Mouse (Mus musculus) cortical plate, adult 2 months (tissue): ENCODE measurements around the gene Dync1li2. TPM values are rescaled to one million over a fixed set of nuclear protein-coding genes. Genes with fewer than 3 reads are reported as not detected.

Experiments used
- H3K27ac ChIP-seq: fragments of 200-500 bp; 2 replicates; pipeline ENCODE4 v1.5.1; 2012; ENCODE audit warnings: low read length, control low read depth, inconsistent platforms; ENCODE audit not compliant: insufficient read depth
- H3K4me1 ChIP-seq: fragments of 200-500 bp; 2 replicates; pipeline ENCODE4 v1.6.1; 2011; ENCODE audit warnings: low read length; ENCODE audit not compliant: control insufficient read depth, insufficient read depth
- H3K4me3 ChIP-seq: fragments of 200-500 bp; 2 replicates; pipeline ENCODE4 v1.5.1; 2011; ENCODE audit warnings: mild to moderate bottlenecking, low read length, control low read depth; ENCODE audit not compliant: insufficient read depth
- CTCF ChIP-seq: fragments of 200-500 bp; IDR thresholded peaks from 2 replicates; pipeline ENCODE4 v1.5.1; 2011; ENCODE audit warnings: mild to moderate bottlenecking, control low read depth, low read length; ENCODE audit not compliant: insufficient read depth; ENCODE audit errors: extremely low read depth
- POLR2A ChIP-seq: fragments of 200-500 bp; IDR thresholded peaks from 2 replicates; pipeline ENCODE4 v1.6.1; 2011; ENCODE audit warnings: mild to moderate bottlenecking, low read length, control low read depth; ENCODE audit not compliant: insufficient read depth; ENCODE audit errors: extremely low read depth
- polyA plus RNA-seq: library from polyadenylated mRNA; depleted of rRNA; stranded (reverse); fragments of >200 nt; gene quantifications from 2 replicates; pipeline ENCODE4 v1.2.3, GENCODE M21; 2012

Dync1li2 gene
- polyA plus RNA-seq, 1 experiment, result 161 TPM

DNA sequence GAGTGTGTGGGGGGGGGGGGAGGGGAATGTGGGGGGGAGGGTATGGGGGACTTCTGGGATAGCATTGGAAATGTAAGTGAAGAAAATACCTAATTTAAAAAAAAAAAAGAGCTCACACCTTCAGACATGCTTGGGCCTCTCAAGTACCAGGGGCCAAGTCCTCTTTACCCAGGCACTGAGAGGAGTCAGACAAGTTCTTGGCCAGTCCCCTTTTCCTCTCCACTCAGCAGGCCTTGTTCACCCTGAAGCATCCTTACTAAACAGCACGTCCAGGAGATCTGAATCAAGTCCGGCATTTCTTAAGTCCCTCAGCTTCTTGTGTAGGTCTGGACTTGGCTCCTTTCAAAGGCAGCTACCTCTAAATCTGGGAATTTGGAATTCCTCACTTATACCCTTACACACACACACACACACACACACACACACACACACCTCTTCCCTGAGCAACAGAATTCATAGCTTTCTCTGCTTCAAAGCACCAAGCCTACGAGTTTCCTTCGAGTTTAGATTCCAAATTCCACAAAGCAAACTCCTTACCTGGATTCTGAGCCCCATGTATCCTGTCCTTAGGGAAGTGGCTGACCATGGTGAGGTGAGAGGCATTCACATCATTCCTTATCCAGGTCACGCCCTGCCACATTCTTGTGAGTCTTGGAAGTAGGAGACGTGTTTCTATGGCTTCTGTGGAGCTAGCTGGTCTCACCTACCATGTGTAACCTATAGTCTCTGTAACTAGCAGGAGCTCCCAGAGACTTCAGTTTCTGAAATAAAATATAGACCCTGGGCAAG lies 36.3 kb downstream of the Dync1li2 start:
- no peak overlapping the region for H3K4me3 ChIP-seq
- no peak overlapping the region for H3K27ac ChIP-seq
- peaks cover 9% of the 10 kb centered on the region for H3K4me1 ChIP-seq
- no peak for TF ChIP-seq POLR2A
- TF ChIP-seq CTCF, result no peak

DNA sequence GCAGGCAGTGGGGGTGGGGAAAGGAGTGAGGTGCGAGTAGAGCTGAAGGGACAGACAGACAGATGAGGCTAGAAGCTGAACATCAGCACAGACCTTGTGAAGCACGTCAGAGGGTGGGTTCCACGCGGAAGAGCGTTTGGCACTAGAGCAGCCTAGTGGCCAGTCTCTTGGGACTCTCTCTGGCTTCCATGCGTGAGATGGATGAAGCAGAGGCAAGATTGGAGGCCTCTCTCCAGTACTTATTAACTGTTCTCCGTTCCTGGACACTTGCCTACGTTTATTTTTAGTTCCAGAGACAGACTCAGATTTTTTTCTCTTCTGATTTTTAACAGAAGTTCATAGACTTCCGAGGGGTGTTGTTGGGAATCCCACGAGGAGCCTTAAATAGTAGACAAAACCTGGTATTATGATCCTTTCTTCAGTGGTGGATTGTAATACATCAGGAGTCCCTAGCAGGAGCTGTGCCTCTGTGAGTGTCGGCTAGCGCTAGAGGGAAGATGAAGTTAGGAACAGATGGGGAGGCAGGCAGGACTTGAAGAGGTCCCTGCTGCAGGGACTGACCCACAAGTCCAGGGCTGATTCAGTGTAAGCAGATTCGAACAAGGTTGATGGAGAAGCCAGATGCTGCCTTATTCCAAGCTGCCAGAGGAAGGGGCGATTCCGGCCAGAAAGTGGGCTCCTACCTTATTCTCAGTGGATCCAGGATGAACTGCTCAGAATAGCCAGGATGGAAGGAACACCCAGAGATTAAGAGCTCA lies 37.2 kb downstream of the Dync1li2 start:
- Histone ChIP-seq H3K4me1 (peaks cover 2% of the 10 kb centered on the region; the same call in 1 of the 2 replicates), H3K4me3 (no peak overlapping the region), H3K27ac (no peak overlapping the region)
- TF ChIP-seq POLR2A (no peak), CTCF (no peak)

DNA sequence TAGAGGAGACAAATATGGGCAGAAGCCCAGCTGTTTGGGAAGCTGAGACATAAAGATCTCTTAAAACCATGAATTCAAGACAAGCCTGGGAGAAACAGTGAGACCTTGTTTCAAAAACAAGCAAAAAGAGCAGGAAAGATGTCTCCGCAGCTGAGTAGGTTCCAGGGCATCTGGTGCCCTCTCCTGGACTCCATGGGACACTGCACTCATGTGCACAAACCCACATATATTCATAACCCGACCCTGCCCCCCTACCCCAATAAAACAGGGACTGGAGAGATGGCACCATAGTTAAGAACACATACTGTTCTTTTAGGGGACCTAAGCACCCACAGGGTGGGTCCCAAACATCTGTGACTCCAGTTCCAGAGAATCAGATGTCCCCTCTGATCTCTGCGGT lies 39.3 kb downstream of the Dync1li2 start:
- TF ChIP-seq CTCF (peak; percentile 38; the same call in 1 of the 2 replicates), POLR2A (no peak)
- Histone ChIP-seq H3K4me3 (no peak overlapping the region), H3K4me1 (peaks cover 2% of the 10 kb centered on the region; the same call in 1 of the 2 replicates), H3K27ac (no peak overlapping the region)

DNA sequence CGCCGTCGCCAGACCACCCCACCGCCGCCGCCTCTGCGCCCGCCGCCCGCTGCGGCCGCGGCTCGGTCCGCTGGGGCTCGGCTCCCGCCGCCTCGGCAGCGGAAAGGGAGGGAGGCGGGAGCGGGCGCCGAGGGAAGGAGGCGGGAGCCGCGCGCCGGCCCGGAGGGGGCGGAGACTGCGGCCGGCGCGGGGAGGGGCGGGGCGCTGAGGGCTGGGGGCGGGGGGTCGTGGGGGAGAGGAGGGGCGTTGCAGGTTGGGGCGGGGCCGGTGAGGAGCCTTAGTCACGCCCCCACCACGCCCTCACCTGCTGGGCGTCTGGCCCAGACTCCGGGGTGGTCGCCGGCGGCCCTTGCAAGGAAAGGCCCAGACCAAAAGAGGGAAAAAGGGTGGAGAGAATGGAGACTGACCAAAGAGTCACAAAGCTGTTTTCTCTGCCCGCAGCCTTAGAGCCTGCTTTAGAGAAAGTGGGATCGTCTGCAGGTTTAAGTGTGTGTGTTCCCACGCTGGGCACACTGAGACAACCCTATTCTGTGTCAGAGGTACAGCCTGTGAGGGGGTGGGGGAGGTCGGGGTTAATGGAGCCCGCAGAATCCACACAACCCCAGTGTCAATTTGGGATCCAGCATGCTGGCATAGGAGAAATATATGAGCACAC lies 47.0 kb downstream of the Dync1li2 start, which contains the start of gene Cmtm4:
TSS of gene Cmtm4 (minus strand) at position 105 of the 655 bp plus-strand sequence.
- Histone ChIP-seq H3K27ac (peak within 1 kb of the TSS; percentile 95), H3K4me1 (peaks cover 1% of the 10 kb centered on the region; the same call in 1 of the 2 replicates), H3K4me3 (peak within 1 kb of the TSS; percentile 64)
- TF ChIP-seq POLR2A, result no peak
- TF ChIP-seq CTCF, result no peak

GRCm38 (mm10) chr8:104394801-104395702 lies 47.8 kb downstream of the Dync1li2 start:
- peaks cover 1% of the 10 kb centered on the region; the same call in 1 of the 2 replicates for H3K4me1 ChIP-seq
- peak overlapping the region; percentile 95 for H3K27ac ChIP-seq
- TF ChIP-seq CTCF, result no peak
- TF ChIP-seq POLR2A, result no peak
- H3K4me3 ChIP-seq, result peak overlapping the region; percentile 64

DNA sequence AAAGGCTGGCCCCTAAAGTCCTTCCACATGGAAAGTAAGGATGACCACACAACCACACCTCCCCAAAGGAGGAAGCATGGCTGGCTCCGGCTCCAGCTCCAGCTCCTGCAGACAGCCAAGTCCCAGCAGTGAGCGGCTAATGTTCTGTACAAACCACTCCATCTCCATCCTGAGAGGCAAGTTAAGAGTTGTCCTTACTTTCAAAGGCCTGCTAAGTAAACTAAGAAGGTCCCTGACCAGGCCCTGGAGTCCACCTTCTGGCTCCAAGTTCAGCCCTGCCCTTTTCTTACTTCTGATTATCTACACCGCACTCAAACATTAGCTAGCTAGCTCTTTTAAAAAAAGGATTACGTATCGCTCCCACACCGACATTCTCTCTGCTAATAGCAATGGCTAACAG lies 49.1 kb downstream of the Dync1li2 start:
- Histone ChIP-seq H3K4me3 (peak overlapping the region; percentile 64; the same call in 1 of the 2 replicates), H3K27ac (no peak overlapping the region), H3K4me1 (peaks cover 1% of the 10 kb centered on the region; the same call in 1 of the 2 replicates)
- TF ChIP-seq CTCF (no peak), POLR2A (no peak)

GRCm38 (mm10) chr8:104393139-104393538 lies 49.7 kb downstream of the Dync1li2 start:
- Histone ChIP-seq H3K4me1 (peaks cover 1% of the 10 kb centered on the region; the same call in 1 of the 2 replicates), H3K27ac (no peak overlapping the region), H3K4me3 (peak overlapping the region; percentile 64; the same call in 1 of the 2 replicates)
- TF ChIP-seq POLR2A, result no peak
- TF ChIP-seq CTCF, result no peak

- no peak for TF ChIP-seq CTCF
- no peak for TF ChIP-seq POLR2A
- Histone ChIP-seq H3K4me1 (peaks cover 5% of the 10 kb centered on the region), H3K4me3 (no peak overlapping the region), H3K27ac (no peak overlapping the region)
These were observed 52.6 kb downstream of the Dync1li2 start for GRCm38 (mm10) chr8:104390245-104390644.
